Mouse (Mus musculus) neural tube, embryonic 13.5 days (tissue): ENCODE results near the gene Zfp106. TPM values are rescaled to one million over a fixed set of nuclear protein-coding genes. Genes with fewer than 3 reads are reported as not detected.

Experiments used
- ATAC-seq: fragments of 200-750 bp; cut with Nextera tagmentation; 2 replicates; pipeline ENCODE4 v1.8.0; 2017; ENCODE audit warnings: low read depth, mild to moderate bottlenecking, moderate TSS enrichment, moderate library complexity
- H3K27ac ChIP-seq: fragments of 300-500 bp; sonication (generic); replicated peaks from 2 replicates; pipeline ENCODE4 v1.5.1; 2015; ENCODE audit warnings: moderate library complexity, mild to moderate bottlenecking, inconsistent platforms
- H3K27me3 ChIP-seq: fragments of 300-500 bp; sonication (generic); 2 replicates; pipeline ENCODE4 v1.6.1; 2015; ENCODE audit warnings: mild to moderate bottlenecking, inconsistent platforms
- H3K36me3 ChIP-seq: fragments of 300-500 bp; sonication (generic); 2 replicates; pipeline ENCODE4 v1.6.1; 2015; ENCODE audit warnings: mild to moderate bottlenecking, inconsistent platforms
- H3K4me1 ChIP-seq: fragments of 300-500 bp; sonication (generic); replicated peaks from 2 replicates; pipeline ENCODE4 v1.6.1; 2015; ENCODE audit warnings: inconsistent platforms
- H3K4me2 ChIP-seq: fragments of 300-500 bp; sonication (generic); 2 replicates; pipeline ENCODE4 v1.6.1; 2015; ENCODE audit warnings: inconsistent platforms, mild to moderate bottlenecking, moderate library complexity
- H3K4me3 ChIP-seq: fragments of 300-500 bp; sonication (generic); 2 replicates; pipeline ENCODE4 v1.5.1; 2015; ENCODE audit warnings: mild to moderate bottlenecking, inconsistent platforms
- H3K9ac ChIP-seq: fragments of 300-500 bp; sonication (generic); 2 replicates; pipeline ENCODE4 v1.6.1; 2015; ENCODE audit warnings: moderate library complexity, mild to moderate bottlenecking, inconsistent platforms
- H3K9me3 ChIP-seq: fragments of 300-500 bp; sonication (generic); 2 replicates; pipeline ENCODE4 v1.6.1; 2016; ENCODE audit warnings: inconsistent platforms
- WGBS: fragments of 180-500 bp; shearing (Covaris S2); methylation state at CpG from one replicate; pipeline ENCODE4 v1.1.7; 2015; 5-methylcytosine and 5-hydroxymethylcytosine counted together
- polyA plus RNA-seq: library from polyadenylated mRNA; unstranded; fragments of >200 nt; fragmentation: Nextera tagmentation; extraction: Ambion mirVana; gene quantifications from 2 replicates; pipeline ENCODE4 v1.2.1, GENCODE M21; 2015

Zfp106 gene
- polyA plus RNA-seq, 1 experiment from 2014 or later = 37.3 TPM

- Histone ChIP-seq H3K9me3 (no peaks in the 10 kb centered on the region), H3K4me2 (no peak overlapping the region), H3K27me3 (no peaks in the 10 kb centered on the region), H3K4me3 (no peak overlapping the region), H3K27ac (no peak overlapping the region), H3K9ac (no peak overlapping the region), H3K4me1 (no peaks in the 10 kb centered on the region), H3K36me3 (no peaks in the 10 kb centered on the region; the same call in 1 of the 2 replicates)
- WGBS = 73% methylated on average over 8 of the region's 8 CpGs
- no peak for ATAC-seq
Measured at GRCm38 (mm10) chr2:120464091-120464490, 99.6 kb downstream of the Zfp106 start.

GRCm38 (mm10) chr2:120463328-120463727 lies 100.3 kb downstream of the Zfp106 start:
- Histone ChIP-seq H3K27me3 (no peaks in the 10 kb centered on the region), H3K9ac (no peak overlapping the region), H3K9me3 (no peaks in the 10 kb centered on the region), H3K4me2 (no peak overlapping the region), H3K4me3 (no peak overlapping the region), H3K27ac (no peak overlapping the region), H3K36me3 (no peaks in the 10 kb centered on the region; the same call in 1 of the 2 replicates), H3K4me1 (no peaks in the 10 kb centered on the region)
- 86% methylated on average over 7 of the region's 7 CpGs for WGBS
- no peak for ATAC-seq

GRCm38 (mm10) chr2:120460216-120460615 lies 103.4 kb downstream of the Zfp106 start:
- H3K27ac ChIP-seq = no peak overlapping the region
- H3K4me2 ChIP-seq = no peak overlapping the region
- no peak for ATAC-seq
- H3K36me3 ChIP-seq = no peaks in the 10 kb centered on the region; the same call in 1 of the 2 replicates
- 90% methylated on average over 4 of the region's 4 CpGs for WGBS
- no peaks in the 10 kb centered on the region for H3K9me3 ChIP-seq
- no peaks in the 10 kb centered on the region for H3K4me1 ChIP-seq
- no peaks in the 10 kb centered on the region for H3K27me3 ChIP-seq
- no peak overlapping the region for H3K9ac ChIP-seq
- H3K4me3 ChIP-seq = no peak overlapping the region

Other genes with a start within 250 kb of the Zfp106 start
- gene Pla2g4f, start 249.7 kb downstream of the Zfp106 start, polyA plus RNA-seq = not detected in 2 replicates
- 42.4 and 45.0 TPM in 2 replicates for gene Vps39, start 210.7 kb downstream of the Zfp106 start, polyA plus RNA-seq
- 8.2 and 8.4 TPM in 2 replicates for gene Ganc, start 159.9 kb downstream of the Zfp106 start, polyA plus RNA-seq
- 7.2 and 9.6 TPM in 2 replicates for gene Tmem87a, start 159.7 kb downstream of the Zfp106 start, polyA plus RNA-seq
- gene Capn3, start 107.8 kb downstream of the Zfp106 start, polyA plus RNA-seq = 1.0 and 1.1 TPM in 2 replicates
- 21.6 and 26.1 TPM in 2 replicates for gene Snap23, start 3.8 kb upstream of the Zfp106 start, polyA plus RNA-seq
- gene Haus2, start 45.5 kb upstream of the Zfp106 start, polyA plus RNA-seq = 28.5 and 29.8 TPM in 2 replicates
- 35.5 and 37.9 TPM in 2 replicates for gene Lrrc57, start 45.7 kb upstream of the Zfp106 start, polyA plus RNA-seq
- gene Stard9, start 65.3 kb upstream of the Zfp106 start, polyA plus RNA-seq = 4.4 and 4.6 TPM in 2 replicates